Mouse (Mus musculus) ES-E14 (cell line): ENCODE measurements around the gene Sgca. TPM values are rescaled to one million over a fixed set of nuclear protein-coding genes. Genes with fewer than 3 reads are reported as not detected.

Experiments used
- DNase-seq: peaks from one replicate; pipeline ENCODE4 v3.0.0-alpha.2; 2013; ENCODE audit warnings: low read depth, low spot score
- H3K27ac ChIP-seq: 2 replicates; pipeline ENCODE4 v1.5.1; 2012; ENCODE audit warnings: low read depth, mild to moderate bottlenecking, low read length, moderate library complexity, mixed read lengths; ENCODE audit not compliant: poor library complexity, insufficient read depth, severe bottlenecking
- H3K36me3 ChIP-seq: 2 replicates; pipeline ENCODE4 v1.6.1; 2012; ENCODE audit warnings: mild to moderate bottlenecking, low read length, moderate library complexity, mixed read lengths; ENCODE audit not compliant: control insufficient read depth, poor library complexity, insufficient read depth, severe bottlenecking
- H3K4me1 ChIP-seq, 2 experiments: fragments of 150-350 bp in 1 of 2; sonication (generic) in 1 of 2; 2 replicates each; pipeline ENCODE4 v1.6.1; 2012; ENCODE audit warnings: low read length in 2 of 2, mild to moderate bottlenecking in 1 of 2, mixed read lengths in 1 of 2; ENCODE audit not compliant: control insufficient read depth in 2 of 2, insufficient read depth in 2 of 2, poor library complexity in 1 of 2
- H3K4me3 ChIP-seq, 2 experiments: fragments of 150-350 bp in 1 of 2; sonication (generic) in 1 of 2; 2 replicates each; pipeline ENCODE4 v1.5.1; 2012; ENCODE audit warnings: low read length in 2 of 2, low read depth in 1 of 2, mild to moderate bottlenecking in 1 of 2, mixed read lengths in 1 of 2; ENCODE audit not compliant: insufficient read depth in 1 of 2, poor library complexity in 1 of 2, severe bottlenecking in 1 of 2
- H3K9ac ChIP-seq: 2 replicates; pipeline ENCODE4 v1.6.1; 2012; ENCODE audit warnings: low read depth, mild to moderate bottlenecking, low read length, mixed read lengths; ENCODE audit not compliant: poor library complexity, insufficient read depth, severe bottlenecking
- H3K9me3 ChIP-seq: fragments of 150-350 bp; sonication (generic); 2 replicates; pipeline ENCODE4 v1.6.1; 2012; ENCODE audit warnings: low read depth, mild to moderate bottlenecking, low read length; ENCODE audit not compliant: control insufficient read depth, insufficient read depth
- CHD2 ChIP-seq: IDR thresholded peaks from 2 replicates; pipeline ENCODE4 v1.6.1; 2014; ENCODE audit warnings: mild to moderate bottlenecking, low read depth, low read length, inconsistent platforms
- HCFC1 ChIP-seq: IDR thresholded peaks from 2 replicates; pipeline ENCODE4 v1.6.1; 2012; ENCODE audit warnings: low read length, inconsistent platforms, borderline replicate concordance; ENCODE audit not compliant: insufficient read depth
- MAFK ChIP-seq: IDR thresholded peaks from 2 replicates; pipeline ENCODE4 v1.6.1; 2014; ENCODE audit warnings: mild to moderate bottlenecking, low read depth, low read length, inconsistent platforms; ENCODE audit not compliant: insufficient read depth
- ZC3H11A ChIP-seq: IDR thresholded peaks from 2 replicates; pipeline ENCODE4 v1.6.1; 2012; ENCODE audit warnings: low read depth, mild to moderate bottlenecking, inconsistent platforms, low read length, borderline replicate concordance
- ZNF384 ChIP-seq: IDR thresholded peaks from 2 replicates; pipeline ENCODE4 v1.6.1; 2012; ENCODE audit warnings: low read depth, low read length, inconsistent platforms
- in situ Hi-C, 2 experiments: fragments of 600-800 bp; cut with MboI; formaldehyde crosslinking; loops; one replicate each; pipeline ENCODE4 v1.15.1; 2025; ENCODE audit warnings: low sequenced_read_pairs in 2 of 2, inconsistent platforms in 1 of 2; ENCODE audit not compliant: unreplicated experiment in 2 of 2
- total RNA-seq: library from RNA; depleted of rRNA; stranded (reverse); fragments of 300-350 nt; gene quantifications from 2 replicates; pipeline ENCODE4 v1.2.3, GENCODE M21; 2012

The Sgca gene
- total RNA-seq, 1 experiment = not detected

GRCm38 (mm10) chr11:94927771-94928291, 48.3 kb downstream of the Sgca start:
- H3K36me3 ChIP-seq = no peaks in the 10 kb centered on the region
- no peak overlapping the region for H3K9ac ChIP-seq
- H3K4me1 ChIP-seq = peaks cover 2 to 17% of the 10 kb centered on the region in 2 experiments; a peak in 2 of 4 replicates
- H3K27ac ChIP-seq = no peak overlapping the region
- in situ Hi-C loops = no loop called here
- TF ChIP-seq ZC3H11A = no peak
- no peak for TF ChIP-seq MAFK
- no peak for TF ChIP-seq ZNF384
- no peak for TF ChIP-seq CHD2
- no peak for TF ChIP-seq HCFC1
- no peaks in the 10 kb centered on the region for H3K9me3 ChIP-seq
- H3K4me3 ChIP-seq = no peak overlapping the region
- no peak for DNase-seq

- in situ Hi-C loops = no loop called here
- Histone ChIP-seq H3K9me3 (no peaks in the 10 kb centered on the region), H3K36me3 (no peaks in the 10 kb centered on the region), H3K4me1 (peaks cover 2 to 17% of the 10 kb centered on the region in 2 experiments; a peak in 2 of 4 replicates), H3K4me3 (no peak overlapping the region), H3K27ac (no peak overlapping the region), H3K9ac (no peak overlapping the region)
- no peak for DNase-seq
- TF ChIP-seq HCFC1 = no peak
- no peak for TF ChIP-seq ZNF384
- no peak for TF ChIP-seq CHD2
- no peak for TF ChIP-seq ZC3H11A
- no peak for TF ChIP-seq MAFK
Observed at GRCm38 (mm10) chr11:94926431-94926830, 49.7 kb downstream of the Sgca start.

GRCm38 (mm10) chr11:94924977-94925376, 51.1 kb downstream of the Sgca start:
- TF ChIP-seq HCFC1 = no peak
- TF ChIP-seq ZC3H11A = no peak
- no peak for TF ChIP-seq CHD2
- no peak for TF ChIP-seq ZNF384
- no peak for TF ChIP-seq MAFK
- Histone ChIP-seq H3K27ac (no peak overlapping the region), H3K9ac (no peak overlapping the region), H3K9me3 (no peaks in the 10 kb centered on the region), H3K36me3 (no peaks in the 10 kb centered on the region), H3K4me3 (no peak overlapping the region), H3K4me1 (peaks cover 2 to 18% of the 10 kb centered on the region in 2 experiments; a peak in 2 of 4 replicates)
- no peak for DNase-seq
- in situ Hi-C loops = no loop called here

- H3K27ac ChIP-seq = no peak overlapping the region
- H3K4me3 ChIP-seq = no peak overlapping the region
- no peaks in the 10 kb centered on the region for H3K9me3 ChIP-seq
- H3K9ac ChIP-seq = no peak overlapping the region
- TF ChIP-seq CHD2 (no peak), ZC3H11A (no peak), HCFC1 (no peak), ZNF384 (no peak), MAFK (no peak)
- in situ Hi-C loops = no loop called here
- no peaks in the 10 kb centered on the region for H3K36me3 ChIP-seq
- H3K4me1 ChIP-seq = peaks cover 0 to 7% of the 10 kb centered on the region in 2 experiments; a peak in 1 of 4 replicates
- DNase-seq = no peak
Observed at GRCm38 (mm10) chr11:94920996-94921401, 55.1 kb downstream of the Sgca start.

GRCm38 (mm10) chr11:94917717-94918116, 58.4 kb downstream of the Sgca start:
- no peaks in the 10 kb centered on the region for H3K9me3 ChIP-seq
- no peak overlapping the region for H3K9ac ChIP-seq
- H3K4me3 ChIP-seq = no peak overlapping the region
- DNase-seq = no peak
- no peak overlapping the region for H3K27ac ChIP-seq
- in situ Hi-C loops = no loop called here
- TF ChIP-seq CHD2 (no peak), HCFC1 (no peak), ZNF384 (no peak), ZC3H11A (no peak), MAFK (no peak)
- peaks cover 0 to 12% of the 10 kb centered on the region in 2 experiments; a peak in 1 of 4 replicates for H3K4me1 ChIP-seq
- no peaks in the 10 kb centered on the region for H3K36me3 ChIP-seq
